In the genomic region with DNA sequence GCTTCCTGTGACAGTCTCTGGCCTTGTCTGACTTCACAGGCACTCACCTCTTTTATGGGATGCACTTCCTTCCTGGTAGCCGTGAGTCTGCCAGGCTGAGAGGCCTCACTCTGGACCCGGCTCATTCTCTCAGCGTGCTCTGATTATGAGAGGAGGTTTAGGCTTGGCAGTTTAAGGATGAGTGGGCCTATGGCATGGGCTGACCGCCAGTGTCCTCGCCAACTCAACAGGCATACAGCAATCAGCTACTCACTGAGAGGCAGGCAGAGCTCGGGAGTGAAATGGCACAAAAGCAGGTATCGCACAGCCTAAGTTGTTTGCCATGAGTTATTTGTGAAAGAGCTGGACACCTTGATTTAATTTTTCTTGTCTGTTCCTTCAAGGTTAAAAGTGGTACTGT, we compare ENCODE assay signal across 16 mouse cellular contexts. TPM values are rescaled to one million over a fixed set of nuclear protein-coding genes. Genes with fewer than 3 reads are reported as not detected.
"Had no signal": no experiment of that assay in that cellular context is flagged by ENCODE, and none has a peak within 500 bp of the region (broad histone marks: within the 10 kb centered on the region; RNA-seq: fewer than 3 reads in every experiment).

No protein-coding gene starts in this region.

- H3K9ac ChIP-seq: limb, embryonic 12.5 days; liver, embryonic 14.5 days; neural tube, embryonic 12.5 days had no signal

- H3K27ac ChIP-seq: kidney, postnatal 0 days; left cerebral cortex, adult 2 months; limb, embryonic 12.5 days; liver, embryonic 14.5 days; neural tube, embryonic 12.5 days had no signal

- H3K9me3 ChIP-seq: limb, embryonic 12.5 days; neural tube, embryonic 12.5 days had no signal

- H3K4me1 ChIP-seq: limb, embryonic 12.5 days; neural tube, embryonic 12.5 days had no signal

- H3K4me3 ChIP-seq: left cerebral cortex, adult 2 months; limb, embryonic 12.5 days; neural tube, embryonic 12.5 days had no signal

- H3K36me3 ChIP-seq: limb, embryonic 12.5 days; neural tube, embryonic 12.5 days had no signal

- DNase-seq: kidney, adult 11 months; kidney, adult 9 months; kidney, postnatal 36 days; liver; lung, adult 18-20 months; midbrain, embryonic 14.5 days; thymus, postnatal 4 days had no signal

- H3K4me2 ChIP-seq: limb, embryonic 12.5 days; neural tube, embryonic 12.5 days had no signal

- H3K27me3 ChIP-seq: limb, embryonic 12.5 days; neural tube, embryonic 12.5 days had no signal

RNA-seq across cellular contexts. Expression of a gene that starts 51.5 kb away (rescaled TPM):
- total RNA-seq: megakaryocyte progenitor cell, adult 5-6 weeks; monocyte, adult 5-6 weeks; neutrophil, adult 5-6 weeks had no signal
- polyA plus RNA-seq: limb, embryonic 12.5 days; liver, embryonic 14.5 days; lung, embryonic 16.5 days had no signal
